Mouse (Mus musculus): Measurements from ENCODE around the gene Sh3bgrl. TPM values are rescaled to one million over a fixed set of nuclear protein-coding genes. Genes with fewer than 3 reads are reported as not detected.
"Not testable (repeated sequence)": the region's sequence is repeated elsewhere in the genome, so short reads cannot be mapped to it uniquely, and the experiment has no call there.

Sh3bgrl gene
- polyA plus RNA-seq (2015; fragmentation: Nextera tagmentation; extraction: Ambion mirVana): 114 and 119 TPM in 2 replicates

DNA sequence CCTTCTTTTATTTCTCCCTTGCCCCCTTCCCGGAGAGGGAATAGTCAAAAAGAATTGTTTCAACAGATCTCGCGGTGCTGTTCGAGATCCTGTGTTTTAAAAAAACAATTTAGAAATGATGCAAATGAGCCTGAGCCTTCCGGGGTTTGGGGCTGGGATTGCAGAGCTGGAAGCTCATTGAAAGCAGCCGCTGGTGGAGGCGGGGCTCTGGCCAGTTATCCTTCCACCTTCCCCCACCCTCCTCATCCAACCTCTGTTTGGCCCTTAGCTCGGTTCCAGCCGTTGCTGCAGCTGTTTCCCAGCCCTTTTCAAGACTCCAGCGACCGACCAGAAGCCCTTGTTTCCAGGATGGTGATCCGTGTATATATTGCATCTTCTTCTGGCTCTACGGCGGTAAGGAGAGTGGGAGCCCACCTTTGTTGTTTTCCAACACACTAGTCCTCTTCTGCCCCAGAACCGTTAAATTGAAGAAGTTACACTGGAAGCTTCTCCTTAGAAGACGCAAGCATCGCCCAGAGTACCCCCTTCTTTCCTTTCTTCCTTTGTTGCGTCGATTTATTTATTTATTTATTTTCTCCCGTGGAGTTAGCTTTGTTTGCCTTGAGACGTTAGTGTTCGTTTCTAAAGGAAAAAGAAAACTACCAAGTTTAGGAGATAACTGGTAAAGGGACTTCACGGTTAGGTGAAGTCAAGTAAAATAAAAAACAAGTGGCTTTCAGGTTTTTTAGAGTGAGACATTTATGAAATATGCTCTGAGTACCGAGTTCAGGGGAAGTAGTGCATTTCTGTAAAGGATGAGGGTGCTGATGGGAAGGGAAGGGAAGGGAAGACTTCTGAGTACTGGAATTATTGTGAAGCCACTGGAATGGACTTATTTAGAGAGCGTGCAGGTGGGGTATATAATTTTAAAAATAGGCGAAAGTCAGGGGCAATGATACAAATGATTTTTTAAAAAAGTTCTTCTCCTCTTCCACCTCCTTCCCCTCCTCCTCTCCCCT, at the start of gene Sh3bgrl:
Gene Sh3bgrl (plus strand): TSS at position 121 of the 998 bp plus-strand sequence.
- peak within 1 kb of the TSS; percentile 89 for H3K27ac ChIP-seq
- no peaks in the 10 kb centered on the region for H3K9me3 ChIP-seq
- H3K4me1 ChIP-seq: no peaks in the 10 kb centered on the region
- no peaks in the 10 kb centered on the region for H3K36me3 ChIP-seq
- no peaks in the 10 kb centered on the region for H3K27me3 ChIP-seq
- H3K4me3 ChIP-seq: peak within 1 kb of the TSS; percentile 51
- 18% methylated on average over 26 of the region's 26 CpGs for WGBS
- H3K9ac ChIP-seq: peak within 1 kb of the TSS; percentile 37; the same call in 1 of the 2 replicates
- peak within 1 kb of the TSS; percentile 38 for H3K4me2 ChIP-seq
- ATAC-seq (ENCODE audit: insufficient number of reproducible peaks, low FRiP score, low TSS enrichment, low read depth): peak; percentile 80; the same call in 1 of the 2 replicates

GRCm38 (mm10) chrX:109047773-109048172, 47.4 kb upstream of the Sh3bgrl start:
- Histone ChIP-seq H3K27ac (no peak overlapping the region), H3K4me1 (no peaks in the 10 kb centered on the region), H3K4me2 (no peak overlapping the region), H3K27me3 (no peaks in the 10 kb centered on the region), H3K9me3 (no peaks in the 10 kb centered on the region), H3K4me3 (no peak overlapping the region), H3K9ac (no peak overlapping the region), H3K36me3 (no peaks in the 10 kb centered on the region)
- WGBS: 82% methylated on average over 1 of the region's 1 CpGs
- ATAC-seq (ENCODE audit: insufficient number of reproducible peaks, low FRiP score, low TSS enrichment, low read depth): no peak

DNA sequence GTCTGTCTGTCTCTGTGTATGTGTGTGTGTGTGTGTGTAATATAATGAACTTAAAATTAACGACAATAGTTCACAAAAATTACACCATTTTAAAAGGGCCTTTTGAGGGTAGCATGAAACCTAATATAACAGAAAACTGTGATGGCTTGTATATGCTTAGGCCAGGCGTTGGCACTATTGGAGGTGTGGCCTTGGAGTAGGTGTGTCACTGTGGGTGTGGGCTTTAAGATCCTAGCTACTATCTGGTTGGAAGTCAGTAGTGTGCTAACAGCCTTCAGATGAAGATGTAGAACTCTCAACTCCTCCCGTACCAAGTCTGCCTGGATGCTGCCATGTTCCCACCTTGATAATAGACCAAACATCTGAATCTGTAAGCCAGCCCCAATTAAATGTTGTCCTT, 23.4 kb upstream of the Sh3bgrl start:
- no peaks in the 10 kb centered on the region for H3K4me1 ChIP-seq
- no peaks in the 10 kb centered on the region for H3K36me3 ChIP-seq
- 80% methylated on average over 3 of the region's 3 CpGs for WGBS
- no peaks in the 10 kb centered on the region for H3K9me3 ChIP-seq
- H3K4me3 ChIP-seq: no peak overlapping the region
- H3K9ac ChIP-seq: no peak overlapping the region
- ATAC-seq (ENCODE audit: insufficient number of reproducible peaks, low FRiP score, low TSS enrichment, low read depth): no peak
- H3K27me3 ChIP-seq: no peaks in the 10 kb centered on the region
- H3K4me2 ChIP-seq: no peak overlapping the region
- H3K27ac ChIP-seq: no peak overlapping the region

DNA sequence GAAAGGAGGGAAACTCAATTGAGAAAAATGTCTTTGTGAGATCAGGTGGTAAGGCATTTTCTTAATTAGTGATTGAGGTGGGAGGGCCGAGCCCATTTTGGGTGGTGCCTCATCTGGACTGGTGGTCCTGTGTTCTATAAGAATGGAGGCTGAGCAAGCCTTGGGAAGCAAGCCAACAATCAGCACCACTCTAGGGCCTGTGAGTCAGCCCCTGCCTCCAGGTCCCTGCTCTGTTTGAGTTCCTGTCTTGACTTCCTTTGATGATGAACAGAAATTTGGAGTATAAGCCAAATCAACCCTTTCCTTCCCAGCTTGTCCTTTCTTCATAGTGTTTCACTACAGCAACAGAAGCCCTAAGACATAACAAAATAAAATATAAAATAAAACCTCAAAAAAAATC, 19.4 kb upstream of the Sh3bgrl start:
- no peak overlapping the region for H3K27ac ChIP-seq
- ATAC-seq (ENCODE audit: insufficient number of reproducible peaks, low FRiP score, low TSS enrichment, low read depth): no peak
- H3K4me1 ChIP-seq: no peaks in the 10 kb centered on the region
- H3K36me3 ChIP-seq: no peaks in the 10 kb centered on the region
- H3K9ac ChIP-seq: no peak overlapping the region
- no peak overlapping the region for H3K4me3 ChIP-seq
- WGBS: 54% methylated on average over 1 of the region's 1 CpGs
- H3K27me3 ChIP-seq: no peaks in the 10 kb centered on the region
- H3K4me2 ChIP-seq: no peak overlapping the region
- no peaks in the 10 kb centered on the region for H3K9me3 ChIP-seq

- H3K27me3 ChIP-seq: no peaks in the 10 kb centered on the region
- WGBS: 23% methylated on average over 3 of the region's 3 CpGs
- no peak overlapping the region for H3K4me2 ChIP-seq
- H3K4me3 ChIP-seq: no peak overlapping the region
- H3K9ac ChIP-seq: no peak overlapping the region
- no peak for ATAC-seq (ENCODE audit: insufficient number of reproducible peaks, low FRiP score, low TSS enrichment, low read depth)
- H3K36me3 ChIP-seq: no peaks in the 10 kb centered on the region
- H3K27ac ChIP-seq: no peak overlapping the region
- no peaks in the 10 kb centered on the region for H3K4me1 ChIP-seq
- no peaks in the 10 kb centered on the region for H3K9me3 ChIP-seq
These were observed 18.8 kb upstream of the Sh3bgrl start for GRCm38 (mm10) chrX:109076355-109076754.

DNA sequence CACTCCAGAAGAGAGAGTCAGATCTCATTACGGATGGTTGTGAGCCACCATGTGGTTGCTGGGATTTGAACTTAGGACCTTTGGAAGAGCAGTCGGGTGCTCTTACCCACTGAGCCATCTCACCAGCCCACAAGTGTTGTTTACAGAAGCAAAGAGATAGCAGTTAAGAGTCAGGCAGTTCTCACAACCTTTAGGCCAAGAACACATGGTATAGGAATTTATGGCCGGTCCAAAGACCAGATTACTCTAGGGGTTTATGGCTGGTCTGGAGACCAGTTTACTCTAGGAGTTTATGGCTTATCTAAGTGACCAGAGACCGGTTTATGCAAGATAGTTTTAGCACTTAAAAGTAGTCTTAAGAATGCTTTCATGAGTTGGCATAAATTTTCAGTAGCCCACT, 15.8 kb upstream of the Sh3bgrl start:
- not testable (repeated sequence) for H3K9me3 ChIP-seq; H3K4me1 ChIP-seq; H3K9ac ChIP-seq; H3K27ac ChIP-seq; H3K27me3 ChIP-seq; ATAC-seq (ENCODE audit: insufficient number of reproducible peaks, low FRiP score, low TSS enrichment, low read depth); H3K4me2 ChIP-seq; H3K36me3 ChIP-seq; H3K4me3 ChIP-seq
- WGBS: 49% methylated on average over 4 of the region's 4 CpGs

DNA sequence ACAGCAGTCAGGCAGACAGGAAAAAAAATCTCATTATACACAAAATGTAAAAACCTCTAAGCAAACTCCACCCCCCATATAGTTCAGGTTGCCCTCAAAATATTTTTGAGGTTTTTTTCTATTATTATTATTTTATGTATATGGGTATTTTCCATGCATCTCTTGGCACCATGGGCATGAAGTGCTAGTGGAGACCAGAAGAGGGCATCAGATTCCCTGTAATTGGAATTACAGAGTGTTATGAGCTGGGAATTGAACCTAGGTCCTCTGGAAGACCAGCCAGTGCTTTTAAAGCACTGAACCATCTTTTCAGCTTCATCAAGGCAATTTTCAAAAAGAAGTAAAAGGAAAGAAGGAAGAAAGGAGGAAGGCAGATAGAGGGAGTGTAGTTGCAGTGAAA, 8.1 kb upstream of the Sh3bgrl start:
- Histone ChIP-seq H3K27me3 (no peaks in the 10 kb centered on the region), H3K4me3 (no peak overlapping the region), H3K27ac (no peak overlapping the region), H3K4me1 (no peaks in the 10 kb centered on the region), H3K9me3 (no peaks in the 10 kb centered on the region), H3K9ac (no peak overlapping the region), H3K4me2 (no peak overlapping the region), H3K36me3 (no peaks in the 10 kb centered on the region)
- no peak for ATAC-seq (ENCODE audit: insufficient number of reproducible peaks, low FRiP score, low TSS enrichment, low read depth)

- H3K4me3 ChIP-seq: peak overlapping the region; percentile 51
- WGBS: 15% methylated on average over 4 of the region's 4 CpGs
- peak overlapping the region; percentile 89 for H3K27ac ChIP-seq
- H3K36me3 ChIP-seq: no peaks in the 10 kb centered on the region
- H3K4me1 ChIP-seq: no peaks in the 10 kb centered on the region
- H3K27me3 ChIP-seq: no peaks in the 10 kb centered on the region
- no peak for ATAC-seq (ENCODE audit: insufficient number of reproducible peaks, low FRiP score, low TSS enrichment, low read depth)
- peak overlapping the region; percentile 38 for H3K4me2 ChIP-seq
- no peaks in the 10 kb centered on the region for H3K9me3 ChIP-seq
- no peak overlapping the region for H3K9ac ChIP-seq
These were observed 365 bp upstream of the Sh3bgrl start for GRCm38 (mm10) chrX:109094800-109095199.

GRCm38 (mm10) chrX:109098511-109098910, 3.3 kb downstream of the Sh3bgrl start:
- no peak for ATAC-seq (ENCODE audit: insufficient number of reproducible peaks, low FRiP score, low TSS enrichment, low read depth)
- H3K27me3 ChIP-seq: no peaks in the 10 kb centered on the region
- H3K27ac ChIP-seq: no peak overlapping the region
- no peak overlapping the region for H3K9ac ChIP-seq
- no peak overlapping the region for H3K4me2 ChIP-seq
- H3K36me3 ChIP-seq: no peaks in the 10 kb centered on the region
- 64% methylated on average over 1 of the region's 1 CpGs for WGBS
- H3K4me3 ChIP-seq: no peak overlapping the region
- no peaks in the 10 kb centered on the region for H3K9me3 ChIP-seq
- H3K4me1 ChIP-seq: no peaks in the 10 kb centered on the region

- no peak for ATAC-seq (ENCODE audit: insufficient number of reproducible peaks, low FRiP score, low TSS enrichment, low read depth)
- no peaks in the 10 kb centered on the region for H3K9me3 ChIP-seq
- 89% methylated on average over 2 of the region's 2 CpGs for WGBS
- no peaks in the 10 kb centered on the region for H3K4me1 ChIP-seq
- H3K4me3 ChIP-seq: no peak overlapping the region
- H3K27me3 ChIP-seq: no peaks in the 10 kb centered on the region
- no peak overlapping the region for H3K9ac ChIP-seq
- H3K27ac ChIP-seq: no peak overlapping the region
- H3K4me2 ChIP-seq: no peak overlapping the region
- no peaks in the 10 kb centered on the region for H3K36me3 ChIP-seq
These were observed 5.3 kb downstream of the Sh3bgrl start for GRCm38 (mm10) chrX:109100441-109100840.

- 24% methylated on average over 1 of the region's 1 CpGs for WGBS
- Histone ChIP-seq H3K4me3 (no peak overlapping the region), H3K36me3 (no peaks in the 10 kb centered on the region), H3K4me2 (no peak overlapping the region), H3K4me1 (no peaks in the 10 kb centered on the region), H3K27me3 (no peaks in the 10 kb centered on the region), H3K9ac (no peak overlapping the region), H3K27ac (no peak overlapping the region), H3K9me3 (no peaks in the 10 kb centered on the region)
- ATAC-seq (ENCODE audit: insufficient number of reproducible peaks, low FRiP score, low TSS enrichment, low read depth): no peak
These were observed 13.1 kb downstream of the Sh3bgrl start for GRCm38 (mm10) chrX:109108117-109108805.

GRCm38 (mm10) chrX:109112885-109113284, 17.7 kb downstream of the Sh3bgrl start:
- Histone ChIP-seq H3K27ac (no peak overlapping the region), H3K9ac (no peak overlapping the region), H3K9me3 (no peaks in the 10 kb centered on the region), H3K36me3 (no peaks in the 10 kb centered on the region), H3K4me2 (no peak overlapping the region), H3K27me3 (no peaks in the 10 kb centered on the region), H3K4me3 (no peak overlapping the region), H3K4me1 (no peaks in the 10 kb centered on the region)
- no peak for ATAC-seq (ENCODE audit: insufficient number of reproducible peaks, low FRiP score, low TSS enrichment, low read depth)
- 89% methylated on average over 1 of the region's 1 CpGs for WGBS

Measured in limb, embryonic 15.5 days (tissue).